Mouse (Mus musculus) kidney, adult 2 months (tissue): ENCODE measurements at regions not wholly inside any gene's neighbourhood (a gene's known extent, or its start where the extent isn't known, plus 50 kb on each side); places are given as distances from the start of the nearest gene placed in this dataset.

Source experiments
- DNase-seq: peaks from one replicate; pipeline ENCODE4 v3.0.0; 2021
- H3K27ac ChIP-seq: fragments of 200-500 bp; 2 replicates; pipeline ENCODE4 v1.5.1; 2012; ENCODE audit warnings: low read depth, low read length, control low read depth, inconsistent platforms; ENCODE audit not compliant: insufficient read depth
- H3K27me3 ChIP-seq: fragments of 200-500 bp; replicated peaks from 2 replicates; pipeline ENCODE4 v1.6.1; 2012; ENCODE audit warnings: mild to moderate bottlenecking, moderate library complexity, low read length, inconsistent platforms; ENCODE audit not compliant: control insufficient read depth, insufficient read depth
- H3K36me3 ChIP-seq: fragments of 200-500 bp; 2 replicates; pipeline ENCODE4 v1.6.1; 2012; ENCODE audit warnings: mild to moderate bottlenecking, moderate library complexity, low read length, inconsistent platforms; ENCODE audit not compliant: control insufficient read depth, insufficient read depth
- H3K4me1 ChIP-seq: fragments of 200-500 bp; 2 replicates; pipeline ENCODE4 v1.6.1; 2011; ENCODE audit warnings: low read length; ENCODE audit not compliant: control insufficient read depth, insufficient read depth
- H3K4me3 ChIP-seq: fragments of 200-500 bp; 2 replicates; pipeline ENCODE4 v1.5.1; 2011; ENCODE audit warnings: mild to moderate bottlenecking, low read depth, low read length, control low read depth; ENCODE audit not compliant: insufficient read depth
- CTCF ChIP-seq: fragments of 200-500 bp; conservative IDR thresholded peaks from 2 replicates; pipeline ENCODE4 v1.5.1; 2011; ENCODE audit warnings: low read depth, mild to moderate bottlenecking, control low read depth, low read length, moderate library complexity, mixed read lengths; ENCODE audit not compliant: insufficient read depth, insufficient read length
- POLR2A ChIP-seq: fragments of 200-500 bp; IDR thresholded peaks from one replicate; pipeline ENCODE4 v1.6.1; 2011; ENCODE audit warnings: low read depth, low read length, control low read depth
- WGBS: fragments of 180-500 bp; shearing (Covaris S2); methylation state at CpG from one replicate; pipeline ENCODE4 v1.1.7; 2018; 5-methylcytosine and 5-hydroxymethylcytosine counted together

- Histone ChIP-seq H3K27me3 (no peaks in the 10 kb centered on the region; the same call in 1 of the 2 replicates), H3K36me3 (no peaks in the 10 kb centered on the region), H3K4me1 (no peaks in the 10 kb centered on the region), H3K4me3 (no peak overlapping the region), H3K27ac (no peak overlapping the region)
- WGBS: 73% methylated on average over 9 of the region's 9 CpGs
- TF ChIP-seq CTCF: no peak
- no peak for TF ChIP-seq POLR2A
- DNase-seq: no peak
Measured at GRCm38 (mm10) chr3:132539780-132540658, 89.6 kb upstream of the Gimd1 start.

- 82% methylated on average over 6 of the region's 6 CpGs for WGBS
- no peaks in the 10 kb centered on the region for H3K27me3 ChIP-seq
- TF ChIP-seq CTCF (no peak), POLR2A (no peak)
Measured at GRCm38 (mm10) chr3:132551238-132551808, 78.3 kb upstream of the Gimd1 start.

GRCm38 (mm10) chr3:132565755-132566154 lies 63.9 kb upstream of the Gimd1 start:
- WGBS: 89% methylated on average over 2 of the region's 2 CpGs
- Histone ChIP-seq H3K27me3 (no peaks in the 10 kb centered on the region), H3K27ac (no peak overlapping the region), H3K36me3 (no peaks in the 10 kb centered on the region), H3K4me1 (no peaks in the 10 kb centered on the region), H3K4me3 (no peak overlapping the region)
- TF ChIP-seq POLR2A (no peak), CTCF (no peak)
- no peak for DNase-seq

More at GRCm38 (mm10) chr3:132551238-132551808, 78.3 kb upstream of the Gimd1 start:
- Histone ChIP-seq H3K4me3 (no peak overlapping the region), H3K36me3 (no peaks in the 10 kb centered on the region), H3K4me1 (no peaks in the 10 kb centered on the region), H3K27ac (no peak overlapping the region)
- DNase-seq: no peak

- TF ChIP-seq POLR2A: no peak
- WGBS: 81% methylated on average over 7 of the region's 7 CpGs
- DNase-seq: no peak
- no peaks in the 10 kb centered on the region for H3K36me3 ChIP-seq
- H3K4me3 ChIP-seq: no peak overlapping the region
- no peaks in the 10 kb centered on the region for H3K4me1 ChIP-seq
- H3K27ac ChIP-seq: no peak overlapping the region
- H3K27me3 ChIP-seq: no peaks in the 10 kb centered on the region
Measured at GRCm38 (mm10) chr3:132566301-132566700, 63.3 kb upstream of the Gimd1 start.
